Mouse (Mus musculus) adrenal gland, postnatal 36 days (tissue): ENCODE data around the gene Rnaset2a. TPM values are rescaled to one million over a fixed set of nuclear protein-coding genes. Genes with fewer than 3 reads are reported as not detected.
"Not testable (repeated sequence)": the region's sequence is repeated elsewhere in the genome, so short reads cannot be mapped to it uniquely, and the experiment has no call there.

Experiments used
- DNase-seq, 2 experiments: peaks; one replicate each; pipeline ENCODE4 v3.0.0; 2021; ENCODE audit warnings: mixed read lengths in 1 of 2
- total RNA-seq, 2 experiments: library from RNA; stranded (reverse); gene quantifications; 2 replicates each; pipeline ENCODE4 v1.2.3; 2021

Rnaset2a gene
- total RNA-seq, 2 experiments from 2014 or later = 57.3 to 67.8 TPM

GRCm38 (mm10) chr17:8140210-8140609 is 7.7 kb downstream of the Rnaset2a start:
- DNase-seq = not testable (repeated sequence)

DNA sequence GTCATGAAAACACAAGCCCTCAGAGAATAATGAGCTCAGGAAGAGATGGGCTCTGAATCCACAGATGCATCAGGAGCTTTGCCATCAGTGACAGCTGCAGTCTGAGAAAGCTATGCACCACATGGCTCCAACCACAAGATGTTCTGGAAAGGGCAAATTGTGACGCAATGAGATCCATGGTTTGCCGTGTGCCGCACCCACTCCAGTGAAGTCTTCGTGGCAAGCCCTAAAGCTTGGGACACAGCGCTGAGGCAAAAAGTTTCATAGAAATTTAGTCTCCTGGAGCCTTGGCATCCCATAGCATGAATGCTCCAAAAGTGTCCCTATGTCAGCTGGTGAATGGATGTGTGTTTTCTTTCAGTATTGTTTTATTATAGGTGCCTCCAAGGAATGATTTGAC is 9.8 kb downstream of the Rnaset2a start:
- not testable (repeated sequence) for DNase-seq

DNA sequence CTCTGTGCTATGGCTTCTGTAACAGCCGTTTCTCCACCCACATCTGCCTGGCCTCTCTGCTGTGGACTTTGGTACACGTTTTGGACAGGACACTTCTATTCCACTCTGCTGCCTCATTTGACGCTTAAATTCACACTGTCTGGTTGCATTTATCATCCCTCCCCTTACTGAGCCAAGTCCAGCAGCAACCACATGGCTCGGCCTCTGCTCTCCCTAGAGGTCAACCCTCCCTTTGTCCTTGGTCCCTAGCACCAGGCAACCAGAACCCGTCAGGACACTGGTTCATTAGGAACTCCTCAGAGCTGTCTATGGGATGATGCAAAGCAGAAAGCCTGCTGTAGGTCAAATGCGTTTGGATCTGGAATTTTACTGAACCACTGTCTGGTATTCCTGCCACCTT is 17.0 kb downstream of the Rnaset2a start:
- DNase-seq = not testable (repeated sequence)

DNA sequence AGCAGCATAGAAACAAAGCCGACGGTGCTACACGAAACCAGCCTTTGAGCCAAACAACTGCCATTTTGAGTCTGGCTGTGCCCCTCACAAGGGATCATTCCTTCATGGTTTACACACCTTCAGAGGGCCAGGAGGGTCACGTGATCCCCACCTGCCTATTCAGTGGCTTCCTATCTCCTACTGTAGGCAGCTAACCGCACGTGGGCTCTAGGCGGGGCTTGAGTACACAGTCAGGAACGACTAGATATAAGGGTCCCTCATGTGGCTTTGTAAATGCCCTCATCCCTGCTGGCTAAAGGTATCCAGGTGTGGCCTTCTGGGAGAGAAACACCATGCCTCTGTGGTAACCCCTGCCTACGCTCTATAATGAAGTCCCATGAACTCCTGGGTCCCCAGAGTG is 18.3 kb downstream of the Rnaset2a start:
- DNase-seq = not testable (repeated sequence)

DNA sequence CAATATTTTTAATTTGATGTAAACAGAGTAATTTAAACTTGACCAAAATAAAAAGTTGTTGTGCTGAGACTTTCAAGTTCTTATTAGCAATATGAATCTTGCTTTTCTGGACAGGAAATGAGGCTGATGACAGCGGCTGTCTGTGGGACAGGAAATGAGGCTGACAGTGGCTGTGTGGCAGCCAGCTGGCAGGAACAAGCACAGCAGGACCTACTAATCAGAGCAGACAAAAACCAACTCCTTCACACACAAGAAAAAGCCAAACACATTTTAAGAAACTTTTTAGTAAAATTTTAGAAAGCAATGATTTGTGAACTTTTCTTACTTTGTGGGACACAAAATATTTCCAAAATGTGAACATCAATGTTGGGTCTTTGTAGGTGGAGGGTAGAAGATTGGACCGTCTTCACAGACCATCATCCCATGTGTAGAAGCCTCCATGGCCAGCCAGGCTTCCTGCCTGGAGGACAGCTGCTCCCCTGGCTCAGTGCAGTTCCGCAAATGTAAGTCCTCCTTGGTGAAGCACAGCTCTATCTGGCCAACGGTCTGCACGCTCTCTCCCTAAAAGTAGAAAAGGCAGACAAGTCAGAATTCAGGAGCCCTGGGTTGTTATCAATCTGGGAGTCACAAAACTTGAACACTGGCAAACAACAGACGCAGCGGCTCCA is 19.4 kb downstream of the Rnaset2a start:
- DNase-seq = not testable (repeated sequence)

DNA sequence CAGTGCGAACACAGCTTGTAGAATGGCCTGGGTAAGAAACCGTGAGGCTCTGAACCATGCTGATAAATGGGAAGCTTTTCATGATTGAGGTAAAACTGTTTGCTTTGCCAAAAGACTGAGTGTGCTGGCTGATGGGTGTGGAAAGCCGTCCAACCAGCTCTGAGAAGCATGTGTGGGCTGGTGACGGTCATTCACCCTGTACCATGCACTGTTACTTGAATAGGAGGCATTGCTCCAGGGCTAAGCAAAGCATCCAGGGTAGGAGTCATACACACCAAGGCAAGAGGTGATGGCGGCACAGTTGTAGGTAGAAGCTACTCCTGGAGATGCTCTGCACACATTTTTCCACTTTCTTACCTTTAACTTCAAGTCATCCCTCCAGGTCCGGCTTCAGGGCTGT is 23.3 kb downstream of the Rnaset2a start:
- not testable (repeated sequence) for DNase-seq

DNA sequence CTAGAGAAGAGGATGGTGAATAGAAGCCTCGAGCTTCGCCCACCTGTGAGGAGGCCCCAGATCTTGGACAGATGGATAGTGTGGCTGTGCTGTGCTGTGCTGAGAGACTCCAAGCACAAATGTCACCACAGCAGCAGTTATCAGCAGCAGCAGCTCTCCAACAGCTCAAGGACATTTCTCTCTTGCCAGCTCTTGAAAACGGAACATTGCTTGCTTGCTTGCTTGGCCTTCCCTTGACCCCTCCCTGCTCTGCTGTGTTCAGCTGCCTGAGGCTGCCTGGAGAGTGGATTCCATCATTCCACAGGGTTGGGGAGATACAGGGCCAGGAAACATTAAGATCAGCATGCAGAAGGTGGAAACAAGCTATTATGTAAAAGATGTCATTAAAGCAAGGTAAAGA is 24.9 kb downstream of the Rnaset2a start:
- not testable (repeated sequence) for DNase-seq

DNA sequence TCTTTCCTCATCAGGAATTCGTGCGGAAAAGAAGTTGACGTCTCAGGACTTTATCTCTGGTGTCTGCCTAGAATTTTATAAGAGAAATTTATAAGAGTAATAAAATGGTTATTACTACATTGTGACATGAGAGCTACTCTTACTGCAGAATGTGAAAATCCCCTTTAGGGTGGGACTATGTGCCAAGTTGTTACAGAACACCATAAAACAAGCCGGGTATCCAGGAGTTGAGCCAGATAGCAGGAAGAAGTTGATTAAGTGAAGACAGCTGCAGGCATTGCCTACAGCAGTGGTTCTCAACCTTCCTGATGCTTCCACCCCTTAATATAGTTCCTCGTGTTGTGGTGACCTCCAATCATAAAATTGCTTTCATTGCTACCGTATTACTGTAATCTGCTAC is 31.0 kb downstream of the Rnaset2a start:
- not testable (repeated sequence) for DNase-seq

GRCm38 (mm10) chr17:8116378-8116777 is 31.5 kb downstream of the Rnaset2a start:
- DNase-seq = peak; percentile 20 to 32

DNA sequence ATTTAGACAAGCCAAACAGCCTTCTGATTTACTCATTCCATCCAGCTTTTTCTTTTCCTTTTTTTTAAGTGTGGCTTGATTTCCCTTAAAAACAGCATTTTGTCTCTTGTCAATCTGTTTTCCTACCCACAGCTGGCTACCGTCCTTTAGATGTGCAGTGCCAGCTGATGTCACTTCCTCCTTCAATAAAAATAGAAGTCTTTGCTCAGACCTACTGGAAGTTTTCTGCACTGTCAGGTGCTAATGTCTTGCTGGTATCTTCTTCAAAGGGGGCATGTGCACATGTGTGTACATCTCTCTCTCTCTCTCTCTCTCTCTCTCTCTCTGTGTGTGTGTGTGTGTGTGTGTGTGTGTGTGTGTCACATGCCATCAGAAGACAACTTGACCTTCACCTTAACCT is 35.7 kb downstream of the Rnaset2a start:
- not testable (repeated sequence) for DNase-seq

DNA sequence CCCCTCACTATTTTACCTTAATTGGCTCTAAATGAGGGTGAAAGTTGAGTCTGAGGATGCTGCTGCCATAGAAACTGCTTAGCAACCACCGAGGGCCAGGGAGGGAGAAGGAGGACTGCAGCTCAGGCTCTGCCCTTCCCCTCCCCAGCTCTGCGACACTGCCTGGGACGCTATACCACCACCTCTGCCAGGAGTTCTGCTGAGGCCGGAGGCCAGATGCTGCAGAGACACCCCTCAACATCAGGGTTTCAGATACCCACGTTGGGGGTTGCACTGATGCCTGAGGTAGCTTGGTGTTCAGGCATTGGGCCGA is 46.6 kb downstream of the Rnaset2a start:
- not testable (repeated sequence) for DNase-seq

- not testable (repeated sequence) for DNase-seq
Measured at GRCm38 (mm10) chr17:8100405-8101296, 47.2 kb downstream of the Rnaset2a start.

DNA sequence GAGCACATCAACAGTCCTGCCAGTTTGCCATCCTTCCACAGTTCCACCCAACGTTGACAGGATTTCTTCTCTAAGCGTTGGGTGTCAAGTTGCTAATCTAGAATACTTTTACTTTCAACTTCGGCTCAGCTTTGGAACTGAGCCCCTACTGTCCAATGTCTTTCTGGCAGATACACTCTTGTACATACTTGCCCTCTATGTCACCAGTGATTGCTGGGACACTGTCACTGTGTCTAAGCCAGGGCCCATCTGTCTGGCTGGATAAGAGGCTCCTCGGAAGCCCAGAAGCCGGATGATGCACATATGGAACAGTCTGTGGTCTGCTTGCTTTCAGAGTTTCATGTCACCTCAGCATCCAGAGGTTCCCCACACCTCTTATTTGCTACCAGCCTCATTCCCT is 51.7 kb downstream of the Rnaset2a start:
- not testable (repeated sequence) for DNase-seq

GRCm38 (mm10) chr17:8095653-8096052 is 52.2 kb downstream of the Rnaset2a start:
- DNase-seq = not testable (repeated sequence)

GRCm38 (mm10) chr17:8092537-8093526 is 55.1 kb downstream of the Rnaset2a start:
- not testable (repeated sequence) for DNase-seq

- not testable (repeated sequence) for DNase-seq
Measured at GRCm38 (mm10) chr17:8091320-8091719, 56.6 kb downstream of the Rnaset2a start.

- DNase-seq = not testable (repeated sequence)
Measured at GRCm38 (mm10) chr17:8069847-8070246, 78.0 kb downstream of the Rnaset2a start.

Other genes with a start within 250 kb of the Rnaset2a start
- gene Tagap, start 222.1 kb downstream of the Rnaset2a start, total RNA-seq = 1 to 10 TPM; 4.8 to 6.7 TPM
- 10 to 100 TPM; 43.3 to 51.1 TPM for gene Rsph3a, start 202.5 kb downstream of the Rnaset2a start, total RNA-seq
- under 1 TPM in 1 of 2 experiments, not detected in 1; 0.30 TPM for gene Gm49673, start 309 bp downstream of the Rnaset2a start, total RNA-seq
- gene Fgfr1op, start 17.4 kb upstream of the Rnaset2a start, total RNA-seq = 10 to 100 TPM; 21.9 to 24.5 TPM
- gene Ccr6, start 87.9 kb upstream of the Rnaset2a start, total RNA-seq = not detected
- 100 to 1,000 TPM; 391 to 415 TPM for gene Mpc1, start 134.8 kb upstream of the Rnaset2a start, total RNA-seq
- gene Sft2d1, start 163.0 kb upstream of the Rnaset2a start, total RNA-seq = 10 to 100 TPM; 41.1 to 43.5 TPM
- under 1 TPM; 0.30 to 0.83 TPM for gene Prr18, start 189.4 kb upstream of the Rnaset2a start, total RNA-seq
- gene T2, start 207.9 kb upstream of the Rnaset2a start, total RNA-seq = not detected